Mouse (Mus musculus) kidney, adult 2 months (tissue): Measurements from ENCODE around the gene Acbd4. TPM values are rescaled to one million over a fixed set of nuclear protein-coding genes. Genes with fewer than 3 reads are reported as not detected.

ENCODE experiments used
- DNase-seq: peaks from one replicate; pipeline ENCODE4 v3.0.0; 2021
- H3K27ac ChIP-seq: fragments of 200-500 bp; 2 replicates; pipeline ENCODE4 v1.5.1; 2012; ENCODE audit warnings: low read depth, low read length, control low read depth, inconsistent platforms; ENCODE audit not compliant: insufficient read depth
- H3K27me3 ChIP-seq: fragments of 200-500 bp; replicated peaks from 2 replicates; pipeline ENCODE4 v1.6.1; 2012; ENCODE audit warnings: mild to moderate bottlenecking, moderate library complexity, low read length, inconsistent platforms; ENCODE audit not compliant: control insufficient read depth, insufficient read depth
- H3K36me3 ChIP-seq: fragments of 200-500 bp; 2 replicates; pipeline ENCODE4 v1.6.1; 2012; ENCODE audit warnings: mild to moderate bottlenecking, moderate library complexity, low read length, inconsistent platforms; ENCODE audit not compliant: control insufficient read depth, insufficient read depth
- H3K4me1 ChIP-seq: fragments of 200-500 bp; 2 replicates; pipeline ENCODE4 v1.6.1; 2011; ENCODE audit warnings: low read length; ENCODE audit not compliant: control insufficient read depth, insufficient read depth
- H3K4me3 ChIP-seq: fragments of 200-500 bp; 2 replicates; pipeline ENCODE4 v1.5.1; 2011; ENCODE audit warnings: mild to moderate bottlenecking, low read depth, low read length, control low read depth; ENCODE audit not compliant: insufficient read depth
- CTCF ChIP-seq: fragments of 200-500 bp; conservative IDR thresholded peaks from 2 replicates; pipeline ENCODE4 v1.5.1; 2011; ENCODE audit warnings: low read depth, mild to moderate bottlenecking, control low read depth, low read length, moderate library complexity, mixed read lengths; ENCODE audit not compliant: insufficient read depth, insufficient read length
- POLR2A ChIP-seq: fragments of 200-500 bp; IDR thresholded peaks from one replicate; pipeline ENCODE4 v1.6.1; 2011; ENCODE audit warnings: low read depth, low read length, control low read depth
- WGBS: fragments of 180-500 bp; shearing (Covaris S2); methylation state at CpG from one replicate; pipeline ENCODE4 v1.1.7; 2018; 5-methylcytosine and 5-hydroxymethylcytosine counted together
- polyA plus RNA-seq: library from polyadenylated mRNA; depleted of rRNA; stranded (reverse); fragments of >200 nt; gene quantifications from 2 replicates; pipeline ENCODE4 v1.2.3, GENCODE M21; 2012

Acbd4 gene
- polyA plus RNA-seq, 1 experiment, result 130 TPM

GRCm38 (mm10) chr11:103105810-103106209 is 4.3 kb downstream of the Acbd4 start:
- Histone ChIP-seq H3K27ac (peak overlapping the region; percentile 94), H3K4me1 (peaks cover 13% of the 10 kb centered on the region), H3K36me3 (no peaks in the 10 kb centered on the region; the same call in 1 of the 2 replicates), H3K4me3 (no peak overlapping the region), H3K27me3 (no peaks in the 10 kb centered on the region)
- TF ChIP-seq POLR2A, result no peak
- TF ChIP-seq CTCF, result no peak
- WGBS, result 68% methylated on average over 6 of the region's 6 CpGs
- DNase-seq, result no peak

GRCm38 (mm10) chr11:103106386-103106785 is 4.9 kb downstream of the Acbd4 start:
- Histone ChIP-seq H3K27me3 (no peaks in the 10 kb centered on the region), H3K4me1 (peaks cover 14% of the 10 kb centered on the region), H3K4me3 (no peak overlapping the region), H3K36me3 (no peaks in the 10 kb centered on the region; the same call in 1 of the 2 replicates), H3K27ac (no peak overlapping the region)
- peak; percentile 52 for DNase-seq
- 65% methylated on average over 4 of the region's 4 CpGs for WGBS
- TF ChIP-seq POLR2A, result no peak
- TF ChIP-seq CTCF, result no peak

GRCm38 (mm10) chr11:103111301-103111700 is 9.8 kb downstream of the Acbd4 start:
- H3K27me3 ChIP-seq, result no peaks in the 10 kb centered on the region
- peak; percentile 59 for DNase-seq
- H3K4me3 ChIP-seq, result no peak overlapping the region
- peaks cover 24% of the 10 kb centered on the region for H3K4me1 ChIP-seq
- no peaks in the 10 kb centered on the region for H3K36me3 ChIP-seq
- TF ChIP-seq POLR2A, result peak; percentile 7
- no peak for TF ChIP-seq CTCF
- peak overlapping the region; percentile 58 for H3K27ac ChIP-seq
- 25% methylated on average over 10 of the region's 10 CpGs for WGBS

- TF ChIP-seq POLR2A (no peak), CTCF (no peak)
- Histone ChIP-seq H3K36me3 (no peaks in the 10 kb centered on the region), H3K27ac (peak overlapping the region; percentile 65), H3K4me1 (peaks cover 21% of the 10 kb centered on the region), H3K27me3 (no peaks in the 10 kb centered on the region), H3K4me3 (peak overlapping the region; percentile 6)
- 4% methylated on average over 28 of the region's 28 CpGs for WGBS
- peak; percentile 96 for DNase-seq
Observed at GRCm38 (mm10) chr11:103111881-103112551, 10.5 kb downstream of the Acbd4 start.

GRCm38 (mm10) chr11:103112552-103112912 is 11.1 kb downstream of the Acbd4 start:
- Histone ChIP-seq H3K4me3 (peak overlapping the region; percentile 6; the same call in 1 of the 2 replicates), H3K4me1 (peaks cover 21% of the 10 kb centered on the region), H3K27ac (peak overlapping the region; percentile 65), H3K27me3 (no peaks in the 10 kb centered on the region), H3K36me3 (no peaks in the 10 kb centered on the region)
- WGBS, result 33% methylated on average over 9 of the region's 9 CpGs
- DNase-seq, result peak; percentile 41
- TF ChIP-seq POLR2A (no peak), CTCF (no peak)

- DNase-seq, result peak; percentile 35
- TF ChIP-seq POLR2A, result no peak
- no peak for TF ChIP-seq CTCF
- Histone ChIP-seq H3K4me1 (peaks cover 21% of the 10 kb centered on the region), H3K27me3 (no peaks in the 10 kb centered on the region), H3K4me3 (no peak overlapping the region), H3K27ac (peak overlapping the region; percentile 65), H3K36me3 (no peaks in the 10 kb centered on the region)
- WGBS, result 53% methylated on average over 12 of the region's 12 CpGs
Observed at GRCm38 (mm10) chr11:103113005-103113404, 11.5 kb downstream of the Acbd4 start.

GRCm38 (mm10) chr11:103113771-103114170 is 12.3 kb downstream of the Acbd4 start:
- TF ChIP-seq CTCF (no peak), POLR2A (no peak)
- Histone ChIP-seq H3K36me3 (no peaks in the 10 kb centered on the region), H3K27ac (no peak overlapping the region), H3K4me1 (peaks cover 24% of the 10 kb centered on the region), H3K27me3 (no peaks in the 10 kb centered on the region), H3K4me3 (no peak overlapping the region)
- 70% methylated on average over 4 of the region's 4 CpGs for WGBS
- no peak for DNase-seq
